Mouse (Mus musculus) liver, embryonic 14.5 days (tissue): ENCODE results near the gene Il6st. TPM values are rescaled to one million over a fixed set of nuclear protein-coding genes. Genes with fewer than 3 reads are reported as not detected.

Experiments
- ATAC-seq: fragments of 200-750 bp; cut with Nextera tagmentation; 2 replicates; pipeline ENCODE4 v1.8.0; 2017; ENCODE audit warnings: moderate number of reproducible peaks, mild to moderate bottlenecking, moderate library complexity; ENCODE audit not compliant: insufficient read depth
- DNase-seq, 3 experiments: peaks; one replicate each; pipeline ENCODE4 v3.0.0-alpha.2; 2012 to 2013; ENCODE audit warnings: low read depth in 3 of 3, low spot score in 3 of 3
- H3K27ac ChIP-seq: fragments of 300-500 bp; sonication (generic); 2 replicates; pipeline ENCODE4 v1.5.1; 2014; ENCODE audit warnings: moderate library complexity, mild to moderate bottlenecking, control low read depth, inconsistent platforms
- H3K27me3 ChIP-seq: fragments of 300-500 bp; sonication (generic); 2 replicates; pipeline ENCODE4 v1.6.1; 2014; ENCODE audit warnings: mild to moderate bottlenecking, low read length, moderate library complexity; ENCODE audit not compliant: control insufficient read depth, insufficient read depth
- H3K36me3 ChIP-seq: fragments of 300-500 bp; sonication (generic); replicated peaks from 2 replicates; pipeline ENCODE4 v1.6.1; 2014; ENCODE audit warnings: low read depth; ENCODE audit not compliant: control insufficient read depth, insufficient read depth
- H3K4me1 ChIP-seq, 2 experiments: fragments of 200-500 bp in 1 of 2; fragments of 300-500 bp in 1 of 2; sonication (generic) in 1 of 2; replicated peaks; 2 replicates each; pipeline ENCODE4 v1.6.1; 2012 to 2014; ENCODE audit warnings: antibody characterized with exemption in 1 of 2, inconsistent platforms in 1 of 2, low read length in 1 of 2; ENCODE audit not compliant: control insufficient read depth in 2 of 2, insufficient read depth in 2 of 2
- H3K4me2 ChIP-seq: fragments of 300-500 bp; sonication (generic); 2 replicates; pipeline ENCODE4 v1.6.1; 2014; ENCODE audit warnings: low read depth, mild to moderate bottlenecking, control low read depth, moderate library complexity
- H3K4me3 ChIP-seq, 2 experiments: fragments of 200-500 bp in 1 of 2; fragments of 300-500 bp in 1 of 2; sonication (generic) in 1 of 2; 2 replicates each; pipeline ENCODE4 v1.5.1; 2012 to 2014; ENCODE audit warnings: low read depth in 2 of 2, low read length in 2 of 2, mild to moderate bottlenecking in 2 of 2, control low read depth in 1 of 2, inconsistent platforms in 1 of 2, moderate library complexity in 1 of 2; ENCODE audit not compliant: insufficient read depth in 1 of 2
- H3K9ac ChIP-seq: fragments of 300-500 bp; sonication (generic); replicated peaks from 2 replicates; pipeline ENCODE4 v1.6.1; 2014; ENCODE audit warnings: mild to moderate bottlenecking, control low read depth, moderate library complexity
- H3K9me3 ChIP-seq: fragments of 300-500 bp; sonication (generic); 2 replicates; pipeline ENCODE4 v1.6.1; 2016; ENCODE audit warnings: low read length, mixed read lengths; ENCODE audit not compliant: control insufficient read depth
- CTCF ChIP-seq: IDR thresholded peaks from 2 replicates; pipeline ENCODE4 v1.5.1; 2016; ENCODE audit warnings: antibody characterized with exemption, low read depth, control low read depth
- EP300 ChIP-seq: IDR thresholded peaks from 2 replicates; pipeline ENCODE4 v1.6.1; 2016; ENCODE audit warnings: antibody characterized with exemption, low read depth
- WGBS: fragments of 180-500 bp; shearing (Covaris S2); extraction: QIAGEN DNeasy Blood & Tissue Kit; methylation state at CpG from one replicate; pipeline ENCODE4 v1.1.7; 2014; ENCODE audit not compliant: insufficient replicate concordance; 5-methylcytosine and 5-hydroxymethylcytosine counted together
- polyA plus RNA-seq, 2 experiments: library from polyadenylated mRNA; depleted of rRNA in 1 of 2; stranded (reverse) in 1 of 2; unstranded in 1 of 2; fragments of >200 nt; fragmentation: Nextera tagmentation in 1 of 2; extraction: Ambion mirVana in 1 of 2; gene quantifications; 2 replicates each; pipeline versions ENCODE4 v1.2.1 to v1.2.3; 2012 to 2014

The Il6st gene
- polyA plus RNA-seq, 2 experiments = 2.4 to 3.7 TPM

GRCm38 (mm10) chr13:112503846-112504245 lies 40.0 kb downstream of the Il6st start:
- Histone ChIP-seq H3K9me3 (no peaks in the 10 kb centered on the region), H3K36me3 (peaks cover 6% of the 10 kb centered on the region; the same call in 1 of the 2 replicates), H3K27ac (no peak overlapping the region), H3K9ac (no peak overlapping the region), H3K27me3 (no peaks in the 10 kb centered on the region), H3K4me2 (no peak overlapping the region), H3K4me3 (no peak overlapping the region), H3K4me1 (no peaks in the 10 kb centered on the region)
- ATAC-seq = no peak
- 79% methylated on average over 13 of the region's 13 CpGs for WGBS
- no peak for TF ChIP-seq EP300
- TF ChIP-seq CTCF = no peak
- DNase-seq = no peak

GRCm38 (mm10) chr13:112505436-112505835 lies 41.6 kb downstream of the Il6st start:
- no peaks in the 10 kb centered on the region for H3K4me1 ChIP-seq
- WGBS = 63% methylated on average over 6 of the region's 6 CpGs
- H3K4me3 ChIP-seq = no peak overlapping the region
- no peak overlapping the region for H3K27ac ChIP-seq
- no peaks in the 10 kb centered on the region for H3K27me3 ChIP-seq
- H3K4me2 ChIP-seq = no peak overlapping the region
- ATAC-seq = no peak
- no peak for TF ChIP-seq EP300
- no peak for TF ChIP-seq CTCF
- DNase-seq = no peak
- H3K9me3 ChIP-seq = no peaks in the 10 kb centered on the region
- H3K9ac ChIP-seq = no peak overlapping the region
- H3K36me3 ChIP-seq = no peaks in the 10 kb centered on the region

GRCm38 (mm10) chr13:112506766-112507165 lies 42.9 kb downstream of the Il6st start:
- TF ChIP-seq CTCF (no peak), EP300 (no peak)
- ATAC-seq (no peak), DNase-seq (no peak)
- H3K9me3 ChIP-seq = no peaks in the 10 kb centered on the region
- no peak overlapping the region for H3K27ac ChIP-seq
- WGBS = 69% methylated on average over 13 of the region's 13 CpGs
- H3K9ac ChIP-seq = no peak overlapping the region
- H3K27me3 ChIP-seq = no peaks in the 10 kb centered on the region
- no peak overlapping the region for H3K4me3 ChIP-seq
- no peak overlapping the region for H3K4me2 ChIP-seq
- H3K36me3 ChIP-seq = no peaks in the 10 kb centered on the region
- H3K4me1 ChIP-seq = no peaks in the 10 kb centered on the region

- ATAC-seq (no peak), DNase-seq (no peak)
- Histone ChIP-seq H3K27me3 (no peaks in the 10 kb centered on the region), H3K36me3 (no peaks in the 10 kb centered on the region), H3K9ac (no peak overlapping the region), H3K27ac (no peak overlapping the region), H3K4me2 (no peak overlapping the region), H3K4me1 (no peaks in the 10 kb centered on the region), H3K9me3 (no peaks in the 10 kb centered on the region), H3K4me3 (no peak overlapping the region)
- WGBS = 70% methylated on average over 13 of the region's 13 CpGs
- no peak for TF ChIP-seq EP300
- no peak for TF ChIP-seq CTCF
These were observed 43.8 kb downstream of the Il6st start for GRCm38 (mm10) chr13:112507691-112508090.

- H3K9ac ChIP-seq = no peak overlapping the region
- no peak overlapping the region for H3K4me2 ChIP-seq
- no peaks in the 10 kb centered on the region for H3K9me3 ChIP-seq
- 70% methylated on average over 5 of the region's 5 CpGs for WGBS
- TF ChIP-seq EP300 (no peak), CTCF (no peak)
- DNase-seq (no peak), ATAC-seq (no peak)
- no peaks in the 10 kb centered on the region for H3K36me3 ChIP-seq
- H3K4me3 ChIP-seq = no peak overlapping the region
- H3K27ac ChIP-seq = no peak overlapping the region
- H3K4me1 ChIP-seq = no peaks in the 10 kb centered on the region
- no peaks in the 10 kb centered on the region for H3K27me3 ChIP-seq
These were observed 44.6 kb downstream of the Il6st start for GRCm38 (mm10) chr13:112508487-112508886.
